Mouse (Mus musculus) liver, embryonic 12.5 days (tissue): ENCODE data around the gene Tpcn2. TPM values are rescaled to one million over a fixed set of nuclear protein-coding genes. Genes with fewer than 3 reads are reported as not detected.

Experiments used
- ATAC-seq: fragments of 200-750 bp; cut with Nextera tagmentation; 2 replicates; pipeline ENCODE4 v1.8.0; 2017; ENCODE audit warnings: moderate number of reproducible peaks, mild to moderate bottlenecking, moderate library complexity
- H3K27ac ChIP-seq: fragments of 300-500 bp; sonication (generic); 2 replicates; pipeline ENCODE4 v1.5.1; 2016; ENCODE audit warnings: mild to moderate bottlenecking
- H3K27me3 ChIP-seq: fragments of 300-500 bp; sonication (generic); replicated peaks from 2 replicates; pipeline ENCODE4 v1.6.1; 2016; ENCODE audit warnings: mild to moderate bottlenecking, moderate library complexity
- H3K36me3 ChIP-seq: fragments of 300-500 bp; sonication (generic); 2 replicates; pipeline ENCODE4 v1.6.1; 2016; ENCODE audit warnings: mild to moderate bottlenecking, moderate library complexity
- H3K4me1 ChIP-seq: fragments of 300-500 bp; sonication (generic); 2 replicates; pipeline ENCODE4 v1.6.1; 2016
- H3K4me2 ChIP-seq: fragments of 300-500 bp; sonication (generic); 2 replicates; pipeline ENCODE4 v1.6.1; 2016; ENCODE audit warnings: mild to moderate bottlenecking, moderate library complexity
- H3K4me3 ChIP-seq: fragments of 300-500 bp; sonication (generic); 2 replicates; pipeline ENCODE4 v1.5.1; 2016; ENCODE audit warnings: mild to moderate bottlenecking, moderate library complexity
- H3K9ac ChIP-seq: fragments of 300-500 bp; sonication (generic); 2 replicates; pipeline ENCODE4 v1.6.1; 2016; ENCODE audit warnings: mild to moderate bottlenecking, moderate library complexity
- H3K9me3 ChIP-seq: fragments of 300-500 bp; sonication (generic); replicated peaks from 2 replicates; pipeline ENCODE4 v1.6.1; 2016; ENCODE audit warnings: mild to moderate bottlenecking, moderate library complexity
- WGBS: fragments of 180-500 bp; shearing (Covaris S2); methylation state at CpG from one replicate; pipeline ENCODE4 v1.1.7; 2016; ENCODE audit not compliant: insufficient replicate concordance; 5-methylcytosine and 5-hydroxymethylcytosine counted together
- polyA plus RNA-seq: library from polyadenylated mRNA; unstranded; fragments of >200 nt; fragmentation: Nextera tagmentation; extraction: Ambion mirVana; gene quantifications from 2 replicates; pipeline ENCODE4 v1.2.1, GENCODE M21; 2016

The Tpcn2 gene
- polyA plus RNA-seq, 1 experiment from 2014 or later: 2.9 TPM

- H3K9ac ChIP-seq: no peak overlapping the region
- no peaks in the 10 kb centered on the region for H3K9me3 ChIP-seq
- no peak for ATAC-seq
- peaks cover 11% of the 10 kb centered on the region; the same call in 1 of the 2 replicates for H3K27me3 ChIP-seq
- H3K4me2 ChIP-seq: no peak overlapping the region
- H3K4me1 ChIP-seq: peaks cover 5% of the 10 kb centered on the region
- H3K27ac ChIP-seq: no peak overlapping the region
- no peak overlapping the region for H3K4me3 ChIP-seq
- no peaks in the 10 kb centered on the region for H3K36me3 ChIP-seq
- 28% methylated on average over 3 of the region's 3 CpGs for WGBS
These were observed 89.2 kb downstream of the Tpcn2 start for GRCm38 (mm10) chr7:145194455-145195161.

- no peaks in the 10 kb centered on the region for H3K36me3 ChIP-seq
- H3K9me3 ChIP-seq: no peaks in the 10 kb centered on the region
- no peak overlapping the region for H3K9ac ChIP-seq
- H3K4me2 ChIP-seq: no peak overlapping the region
- peaks cover 11% of the 10 kb centered on the region; the same call in 1 of the 2 replicates for H3K27me3 ChIP-seq
- H3K4me1 ChIP-seq: no peaks in the 10 kb centered on the region
- H3K27ac ChIP-seq: no peak overlapping the region
- no peak overlapping the region for H3K4me3 ChIP-seq
- no peak for ATAC-seq
- 52% methylated on average over 6 of the region's 6 CpGs for WGBS
These were observed 91.0 kb downstream of the Tpcn2 start for GRCm38 (mm10) chr7:145192836-145193235.

- H3K27ac ChIP-seq: no peak overlapping the region
- no peaks in the 10 kb centered on the region for H3K9me3 ChIP-seq
These were observed 93.3 kb downstream of the Tpcn2 start for GRCm38 (mm10) chr7:145190520-145190919.

GRCm38 (mm10) chr7:145189342-145189741 is 94.5 kb downstream of the Tpcn2 start:
- Histone ChIP-seq H3K27me3 (0 out of 2 replicates have a peak, but pooled peaks cover 3% of the 10 kb centered on the region), H3K9ac (no peak overlapping the region), H3K4me1 (no peaks in the 10 kb centered on the region), H3K36me3 (no peaks in the 10 kb centered on the region), H3K9me3 (no peaks in the 10 kb centered on the region), H3K4me3 (no peak overlapping the region), H3K27ac (no peak overlapping the region), H3K4me2 (no peak overlapping the region)
- 56% methylated on average over 8 of the region's 8 CpGs for WGBS
- ATAC-seq: no peak

More at GRCm38 (mm10) chr7:145190520-145190919, 93.3 kb downstream of the Tpcn2 start:
- no peak for ATAC-seq
- Histone ChIP-seq H3K4me2 (no peak overlapping the region), H3K36me3 (no peaks in the 10 kb centered on the region), H3K9ac (no peak overlapping the region), H3K4me3 (no peak overlapping the region), H3K4me1 (no peaks in the 10 kb centered on the region), H3K27me3 (peaks cover 6% of the 10 kb centered on the region; the same call in 1 of the 2 replicates)

- Histone ChIP-seq H3K4me3 (no peak overlapping the region), H3K27ac (no peak overlapping the region), H3K9ac (no peak overlapping the region), H3K9me3 (no peaks in the 10 kb centered on the region), H3K27me3 (0 out of 2 replicates have a peak, but pooled peaks cover 3% of the 10 kb centered on the region), H3K36me3 (no peaks in the 10 kb centered on the region), H3K4me1 (no peaks in the 10 kb centered on the region), H3K4me2 (no peak overlapping the region)
- no peak for ATAC-seq
- WGBS: 43% methylated on average over 3 of the region's 3 CpGs
These were observed 96.0 kb downstream of the Tpcn2 start for GRCm38 (mm10) chr7:145187802-145188201.

GRCm38 (mm10) chr7:145182388-145182787 is 101.4 kb downstream of the Tpcn2 start:
- H3K9ac ChIP-seq: no peak overlapping the region
- H3K4me3 ChIP-seq: no peak overlapping the region

GRCm38 (mm10) chr7:145181376-145182034 is 102.3 kb downstream of the Tpcn2 start:
- Histone ChIP-seq H3K9me3 (no peaks in the 10 kb centered on the region), H3K27ac (no peak overlapping the region), H3K9ac (no peak overlapping the region), H3K4me3 (no peak overlapping the region), H3K36me3 (no peaks in the 10 kb centered on the region), H3K27me3 (no peaks in the 10 kb centered on the region), H3K4me1 (no peaks in the 10 kb centered on the region), H3K4me2 (no peak overlapping the region)
- 63% methylated on average over 11 of the region's 11 CpGs for WGBS
- no peak for ATAC-seq

More at GRCm38 (mm10) chr7:145182388-145182787, 101.4 kb downstream of the Tpcn2 start:
- H3K27me3 ChIP-seq: no peaks in the 10 kb centered on the region
- H3K27ac ChIP-seq: no peak overlapping the region
- no peaks in the 10 kb centered on the region for H3K4me1 ChIP-seq
- no peaks in the 10 kb centered on the region for H3K36me3 ChIP-seq
- 38% methylated on average over 4 of the region's 4 CpGs for WGBS
- ATAC-seq: no peak
- no peak overlapping the region for H3K4me2 ChIP-seq
- no peaks in the 10 kb centered on the region for H3K9me3 ChIP-seq

- H3K9ac ChIP-seq: no peak overlapping the region
- 39% methylated on average over 5 of the region's 5 CpGs for WGBS
- no peak overlapping the region for H3K4me3 ChIP-seq
- no peaks in the 10 kb centered on the region for H3K4me1 ChIP-seq
- H3K27ac ChIP-seq: no peak overlapping the region
- no peaks in the 10 kb centered on the region for H3K36me3 ChIP-seq
- H3K9me3 ChIP-seq: no peaks in the 10 kb centered on the region
- H3K27me3 ChIP-seq: no peaks in the 10 kb centered on the region; the same call in 1 of the 2 replicates
- ATAC-seq: no peak
- H3K4me2 ChIP-seq: no peak overlapping the region
These were observed 104.1 kb downstream of the Tpcn2 start for GRCm38 (mm10) chr7:145179691-145180091.

GRCm38 (mm10) chr7:145176750-145177589 is 106.8 kb downstream of the Tpcn2 start:
- Histone ChIP-seq H3K9ac (no peak overlapping the region), H3K4me1 (no peaks in the 10 kb centered on the region), H3K4me2 (no peak overlapping the region), H3K9me3 (no peaks in the 10 kb centered on the region), H3K27ac (no peak overlapping the region), H3K27me3 (peaks cover 11% of the 10 kb centered on the region), H3K36me3 (no peaks in the 10 kb centered on the region), H3K4me3 (no peak overlapping the region)
- no peak for ATAC-seq
- WGBS: 60% methylated on average over 15 of the region's 15 CpGs

GRCm38 (mm10) chr7:145173563-145173962 is 110.2 kb downstream of the Tpcn2 start:
- no peak overlapping the region for H3K4me2 ChIP-seq
- no peak overlapping the region for H3K4me3 ChIP-seq
- no peaks in the 10 kb centered on the region for H3K4me1 ChIP-seq
- H3K27ac ChIP-seq: no peak overlapping the region
- H3K9ac ChIP-seq: no peak overlapping the region
- H3K9me3 ChIP-seq: no peaks in the 10 kb centered on the region
- no peaks in the 10 kb centered on the region for H3K36me3 ChIP-seq
- no peak for ATAC-seq
- peaks cover 23% of the 10 kb centered on the region for H3K27me3 ChIP-seq
- WGBS: 61% methylated on average over 15 of the region's 15 CpGs

- no peak for ATAC-seq
These were observed 110.7 kb downstream of the Tpcn2 start for GRCm38 (mm10) chr7:145173116-145173515.

GRCm38 (mm10) chr7:145169703-145170102 is 114.1 kb downstream of the Tpcn2 start:
- no peak overlapping the region for H3K27ac ChIP-seq
- ATAC-seq: no peak
- no peak overlapping the region for H3K4me3 ChIP-seq
- WGBS: 47% methylated on average over 3 of the region's 3 CpGs
- H3K36me3 ChIP-seq: no peaks in the 10 kb centered on the region
- no peak overlapping the region for H3K4me2 ChIP-seq
- no peak overlapping the region for H3K9ac ChIP-seq
- no peaks in the 10 kb centered on the region for H3K4me1 ChIP-seq
- H3K9me3 ChIP-seq: no peaks in the 10 kb centered on the region
- peaks cover 35% of the 10 kb centered on the region for H3K27me3 ChIP-seq

More at GRCm38 (mm10) chr7:145173116-145173515, 110.7 kb downstream of the Tpcn2 start:
- H3K4me2 ChIP-seq: no peak overlapping the region
- 24% methylated on average over 12 of the region's 12 CpGs for WGBS
- H3K4me3 ChIP-seq: no peak overlapping the region
- no peaks in the 10 kb centered on the region for H3K4me1 ChIP-seq
- H3K36me3 ChIP-seq: no peaks in the 10 kb centered on the region
- H3K27me3 ChIP-seq: peaks cover 27% of the 10 kb centered on the region
- H3K9me3 ChIP-seq: no peaks in the 10 kb centered on the region
- H3K27ac ChIP-seq: no peak overlapping the region
- H3K9ac ChIP-seq: no peak overlapping the region
